Mouse (Mus musculus): ENCODE data around the gene Spsb2. TPM values are rescaled to one million over a fixed set of nuclear protein-coding genes. Genes with fewer than 3 reads are reported as not detected.

Gene Spsb2
- polyA plus RNA-seq, 1 experiment, result 24.4 TPM

GRCm38 (mm10) chr6:124856916-124857839, 48.7 kb downstream of the Spsb2 start, which contains the start of gene P3h3:
TSS of gene P3h3 (minus strand) at chr6:124857752.
- DNase-seq (ENCODE audit: low spot score), result peak; percentile 60

- no peak for DNase-seq (ENCODE audit: low spot score)
Observed at GRCm38 (mm10) chr6:124857840-124858530, 49.5 kb downstream of the Spsb2 start.

- DNase-seq (ENCODE audit: low spot score), result no peak
Observed at GRCm38 (mm10) chr6:124858561-124859318, 50.3 kb downstream of the Spsb2 start.

GRCm38 (mm10) chr6:124859725-124860124, 51.3 kb downstream of the Spsb2 start:
- DNase-seq (ENCODE audit: low spot score), result peak; percentile 73

Other genes with a start within 250 kb of the Spsb2 start
- 0.08 and 0.09 TPM in 2 replicates for gene C1rb, start 238.4 kb upstream of the Spsb2 start, polyA plus RNA-seq (2012; rRNA removed)
- 0.52 and 0.57 TPM in 2 replicates for gene C1s2, start 172.6 kb upstream of the Spsb2 start, polyA plus RNA-seq (2012; rRNA removed)
- 84.5 and 91.6 TPM in 2 replicates for gene Lpcat3, start 145.6 kb upstream of the Spsb2 start, polyA plus RNA-seq (2012; rRNA removed)
- gene Emg1, start 96.5 kb upstream of the Spsb2 start, polyA plus RNA-seq (2012; rRNA removed), result 73.3 and 84.5 TPM in 2 replicates
- 111 and 120 TPM in 2 replicates for gene Phb2, start 96.3 kb upstream of the Spsb2 start, polyA plus RNA-seq (2012; rRNA removed)
- 17.0 and 18.2 TPM in 2 replicates for gene Ptpn6, start 69.9 kb upstream of the Spsb2 start, polyA plus RNA-seq (2012; rRNA removed)
- 214 and 229 TPM in 2 replicates for gene Grcc10, start 67.3 kb upstream of the Spsb2 start, polyA plus RNA-seq (2012; rRNA removed)
- not detected in 2 replicates for gene Gm45234, start 52.6 kb upstream of the Spsb2 start, polyA plus RNA-seq (2012; rRNA removed)
- gene Atn1, start 52.1 kb upstream of the Spsb2 start, polyA plus RNA-seq (2012; rRNA removed), result 11.3 and 32.9 TPM in 2 replicates
- 20.8 and 23.4 TPM in 2 replicates for gene Eno2, start 39.0 kb upstream of the Spsb2 start, polyA plus RNA-seq (2012; rRNA removed)
- 1.2 and 1.4 TPM in 2 replicates for gene Lrrc23, start 28.9 kb upstream of the Spsb2 start, polyA plus RNA-seq (2012; rRNA removed)
- 322 and 324 TPM in 2 replicates for gene Tpi1, start 5.6 kb downstream of the Spsb2 start, polyA plus RNA-seq (2012; rRNA removed)
- 68.8 and 73.6 TPM in 2 replicates for gene Usp5, start 20.8 kb downstream of the Spsb2 start, polyA plus RNA-seq (2012; rRNA removed)
- gene Cdca3, start 20.9 kb downstream of the Spsb2 start, polyA plus RNA-seq (2012; rRNA removed), result 5.0 and 5.5 TPM in 2 replicates
- 0.21 and 0.32 TPM in 2 replicates for gene Gnb3, start 31.6 kb downstream of the Spsb2 start, polyA plus RNA-seq (2012; rRNA removed)
- gene P3h3, start 49.1 kb downstream of the Spsb2 start, polyA plus RNA-seq (2012; rRNA removed), result 74.5 and 82.9 TPM in 2 replicates
- gene Gpr162, start 55.3 kb downstream of the Spsb2 start, polyA plus RNA-seq (2012; rRNA removed), result 0.94 and 0.99 TPM in 2 replicates
- gene Cd4, start 79.6 kb downstream of the Spsb2 start, polyA plus RNA-seq (2012; rRNA removed), result 1.3 and 2.1 TPM in 2 replicates
- 1.3 and 1.9 TPM in 2 replicates for gene Lag3, start 103.0 kb downstream of the Spsb2 start, polyA plus RNA-seq (2012; rRNA removed)
- 807 and 1,011 TPM in 2 replicates for gene Ptms, start 111.4 kb downstream of the Spsb2 start, polyA plus RNA-seq (2012; rRNA removed)
- 273 and 291 TPM in 2 replicates for gene Mlf2, start 122.7 kb downstream of the Spsb2 start, polyA plus RNA-seq (2012; rRNA removed)
- 162 and 183 TPM in 2 replicates for gene Cops7a, start 156.9 kb downstream of the Spsb2 start, polyA plus RNA-seq (2012; rRNA removed)
- gene Pianp, start 188.0 kb downstream of the Spsb2 start, polyA plus RNA-seq (2012; rRNA removed), result 19.3 and 24.4 TPM in 2 replicates
- gene Zfp384, start 200.5 kb downstream of the Spsb2 start, polyA plus RNA-seq (2012; rRNA removed), result 42.8 and 43.1 TPM in 2 replicates
- 88.6 and 113 TPM in 2 replicates for gene Ing4, start 231.1 kb downstream of the Spsb2 start, polyA plus RNA-seq (2012; rRNA removed)
- 23.5 and 24.7 TPM in 2 replicates for gene Acrbp, start 241.0 kb downstream of the Spsb2 start, polyA plus RNA-seq (2012; rRNA removed)